Mouse (Mus musculus) lung, postnatal 0 days (tissue): Measurements from ENCODE around the gene P3h3.

Experiments
- CTCF ChIP-seq: IDR thresholded peaks from 2 replicates; pipeline ENCODE4 v1.5.1; 2016; ENCODE audit warnings: antibody characterized with exemption, mild to moderate bottlenecking
- EP300 ChIP-seq: IDR thresholded peaks from 2 replicates; pipeline ENCODE4 v1.6.1; 2016; ENCODE audit warnings: antibody characterized with exemption, mild to moderate bottlenecking, control low read depth

GRCm38 (mm10) chr6:124813496-124813895, 44.1 kb downstream of the P3h3 start:
- TF ChIP-seq CTCF (no peak), EP300 (no peak)
